Mouse (Mus musculus) liver, embryonic 13.5 days (tissue): ENCODE results near the gene Cfap99. TPM values are rescaled to one million over a fixed set of nuclear protein-coding genes. Genes with fewer than 3 reads are reported as not detected.

Experiments used
- ATAC-seq: fragments of 200-750 bp; cut with Nextera tagmentation; 2 replicates; pipeline ENCODE4 v1.8.0; 2017; ENCODE audit warnings: low read depth, mild to moderate bottlenecking, moderate number of reproducible peaks, moderate library complexity
- DNase-seq: peaks from one replicate; pipeline ENCODE4 v3.0.0; 2022
- H3K27ac ChIP-seq: fragments of 300-500 bp; sonication (generic); 2 replicates; pipeline ENCODE4 v1.5.1; 2015; ENCODE audit warnings: moderate library complexity, mild to moderate bottlenecking, inconsistent platforms
- H3K27me3 ChIP-seq: fragments of 300-500 bp; sonication (generic); 2 replicates; pipeline ENCODE4 v1.6.1; 2015; ENCODE audit warnings: mild to moderate bottlenecking, inconsistent platforms
- H3K36me3 ChIP-seq: fragments of 300-500 bp; sonication (generic); 2 replicates; pipeline ENCODE4 v1.6.1; 2015; ENCODE audit warnings: mild to moderate bottlenecking, inconsistent platforms
- H3K4me1 ChIP-seq: fragments of 300-500 bp; sonication (generic); replicated peaks from 2 replicates; pipeline ENCODE4 v1.6.1; 2015; ENCODE audit warnings: inconsistent platforms
- H3K4me2 ChIP-seq: fragments of 300-500 bp; sonication (generic); 2 replicates; pipeline ENCODE4 v1.6.1; 2015; ENCODE audit warnings: inconsistent platforms, mild to moderate bottlenecking, moderate library complexity
- H3K4me3 ChIP-seq: fragments of 300-500 bp; sonication (generic); replicated peaks from 2 replicates; pipeline ENCODE4 v1.5.1; 2015; ENCODE audit warnings: mild to moderate bottlenecking, inconsistent platforms
- H3K9ac ChIP-seq: fragments of 300-500 bp; sonication (generic); 2 replicates; pipeline ENCODE4 v1.6.1; 2015; ENCODE audit warnings: mild to moderate bottlenecking, inconsistent platforms
- H3K9me3 ChIP-seq: fragments of 300-500 bp; sonication (generic); replicated peaks from 2 replicates; pipeline ENCODE4 v1.6.1; 2016; ENCODE audit warnings: inconsistent platforms
- WGBS: fragments of 180-500 bp; shearing (Covaris S2); methylation state at CpG from one replicate; pipeline ENCODE4 v1.1.7; 2015; ENCODE audit not compliant: insufficient replicate concordance; 5-methylcytosine and 5-hydroxymethylcytosine counted together
- polyA plus RNA-seq: library from polyadenylated mRNA; unstranded; fragments of >200 nt; fragmentation: Nextera tagmentation; extraction: Ambion mirVana; gene quantifications from 2 replicates; pipeline ENCODE4 v1.2.1, GENCODE M21; 2015

The Cfap99 gene
- polyA plus RNA-seq, 1 experiment from 2014 or later = not detected

DNA sequence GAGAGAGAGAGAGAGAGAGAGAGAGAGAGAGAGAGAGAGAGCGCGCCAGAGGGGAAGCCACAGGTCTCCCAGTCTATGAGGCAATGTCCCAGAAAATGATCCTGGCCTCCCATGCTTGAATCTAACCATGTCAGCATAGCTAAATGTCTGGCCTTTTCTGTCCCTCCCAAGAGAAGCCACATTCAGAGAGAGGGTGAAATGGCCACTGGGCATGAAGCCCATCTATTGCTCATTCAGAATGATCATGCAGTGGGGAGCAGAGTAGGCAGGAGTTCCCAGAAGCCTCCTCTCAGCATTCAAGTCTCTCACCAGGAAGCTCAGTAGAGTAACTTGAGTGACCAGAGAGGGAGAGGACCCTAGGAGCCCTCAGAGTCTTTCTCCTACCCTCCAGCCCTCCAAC lies 6.7 kb downstream of the Cfap99 start:
- no peaks in the 10 kb centered on the region for H3K9me3 ChIP-seq
- H3K9ac ChIP-seq = no peak overlapping the region
- H3K4me3 ChIP-seq = no peak overlapping the region
- WGBS = 86% methylated on average over 2 of the region's 2 CpGs
- no peaks in the 10 kb centered on the region for H3K4me1 ChIP-seq
- ATAC-seq = no peak
- no peak overlapping the region for H3K27ac ChIP-seq
- H3K36me3 ChIP-seq = no peaks in the 10 kb centered on the region
- DNase-seq = no peak
- peaks cover 40% of the 10 kb centered on the region for H3K27me3 ChIP-seq
- no peak overlapping the region for H3K4me2 ChIP-seq

DNA sequence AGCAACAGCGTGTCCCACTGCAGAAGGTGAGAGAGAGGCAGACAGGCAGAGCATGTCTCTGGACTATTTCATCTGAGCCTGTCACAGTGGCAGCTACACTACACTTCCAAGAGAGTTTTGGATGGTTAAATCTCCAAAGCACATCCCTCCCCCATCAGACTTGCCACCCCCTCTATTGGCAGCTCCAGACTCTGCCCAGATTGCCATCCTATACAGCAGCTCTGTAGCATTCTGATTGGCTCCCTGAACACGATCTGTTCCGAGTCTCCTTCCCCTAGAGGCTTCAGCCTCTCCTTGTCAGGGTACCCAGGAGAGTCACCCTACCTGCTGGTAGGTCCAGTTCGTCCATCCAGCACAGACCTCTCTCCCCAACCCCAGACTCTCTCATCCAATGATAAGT lies 9.7 kb downstream of the Cfap99 start:
- Histone ChIP-seq H3K4me1 (no peaks in the 10 kb centered on the region), H3K36me3 (no peaks in the 10 kb centered on the region), H3K9ac (no peak overlapping the region), H3K27me3 (peaks cover 28% of the 10 kb centered on the region), H3K27ac (no peak overlapping the region), H3K4me2 (no peak overlapping the region), H3K4me3 (no peak overlapping the region), H3K9me3 (no peaks in the 10 kb centered on the region)
- DNase-seq (no peak), ATAC-seq (no peak)
- WGBS = 47% methylated on average over 4 of the region's 4 CpGs

DNA sequence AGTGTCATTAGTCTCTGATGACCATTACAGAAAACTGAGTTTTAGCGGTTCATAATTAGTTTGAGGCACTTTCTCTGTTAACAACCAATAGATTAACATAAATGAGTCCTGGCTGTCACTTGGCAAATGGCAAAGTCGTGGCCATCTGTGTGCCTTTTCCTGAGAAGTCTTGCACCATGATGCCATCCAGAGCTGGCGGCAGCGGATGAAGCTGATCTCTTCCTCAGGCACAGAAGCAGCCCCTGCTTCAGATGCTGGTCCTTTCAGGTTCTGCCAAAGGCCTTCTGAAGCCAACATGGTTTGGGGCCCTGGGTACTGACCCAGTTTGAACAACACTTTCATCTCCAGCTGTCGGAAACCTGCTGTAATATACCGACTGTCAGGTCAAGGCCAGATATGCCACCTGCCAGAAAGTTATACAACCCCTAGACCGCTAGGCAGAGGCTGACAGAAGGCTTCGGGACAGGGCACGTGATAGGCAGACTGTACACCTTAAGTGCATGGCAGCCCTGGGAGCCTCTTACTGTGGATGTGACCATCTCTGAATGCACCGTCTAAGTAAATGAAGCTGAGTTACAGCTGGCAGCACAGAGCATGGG lies 10.6 kb downstream of the Cfap99 start:
- no peaks in the 10 kb centered on the region for H3K9me3 ChIP-seq
- H3K27ac ChIP-seq = no peak overlapping the region
- H3K4me1 ChIP-seq = no peaks in the 10 kb centered on the region
- no peaks in the 10 kb centered on the region for H3K36me3 ChIP-seq
- no peak overlapping the region for H3K4me2 ChIP-seq
- H3K4me3 ChIP-seq = no peak overlapping the region
- H3K9ac ChIP-seq = no peak overlapping the region
- WGBS = 70% methylated on average over 10 of the region's 10 CpGs
- DNase-seq = no peak
- H3K27me3 ChIP-seq = peaks cover 25% of the 10 kb centered on the region
- no peak for ATAC-seq

DNA sequence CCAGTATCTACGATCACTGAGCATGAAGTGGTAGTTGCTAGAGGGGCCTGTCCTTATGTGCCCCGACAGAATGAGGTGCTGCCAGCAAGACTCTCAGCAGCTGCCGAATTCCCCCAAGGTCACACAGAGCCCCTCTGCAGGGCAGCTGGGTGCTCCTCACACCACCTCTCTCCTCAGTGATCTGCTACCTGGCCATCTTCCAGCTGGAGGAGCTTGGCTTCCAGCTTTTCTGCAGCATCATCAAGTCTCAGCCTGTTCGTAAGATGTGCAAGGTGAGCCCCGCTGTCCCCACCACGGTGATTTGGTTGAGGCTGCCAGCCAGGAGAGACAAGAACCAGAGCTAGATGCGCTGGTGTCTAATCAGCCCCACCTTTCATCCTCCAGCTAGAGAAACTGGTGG lies 14.0 kb downstream of the Cfap99 start:
- no peak for ATAC-seq
- Histone ChIP-seq H3K27ac (no peak overlapping the region), H3K4me2 (no peak overlapping the region), H3K4me3 (no peak overlapping the region), H3K9ac (no peak overlapping the region), H3K9me3 (no peaks in the 10 kb centered on the region), H3K36me3 (no peaks in the 10 kb centered on the region), H3K27me3 (peaks cover 23% of the 10 kb centered on the region), H3K4me1 (no peaks in the 10 kb centered on the region)
- no peak for DNase-seq
- 62% methylated on average over 7 of the region's 7 CpGs for WGBS

DNA sequence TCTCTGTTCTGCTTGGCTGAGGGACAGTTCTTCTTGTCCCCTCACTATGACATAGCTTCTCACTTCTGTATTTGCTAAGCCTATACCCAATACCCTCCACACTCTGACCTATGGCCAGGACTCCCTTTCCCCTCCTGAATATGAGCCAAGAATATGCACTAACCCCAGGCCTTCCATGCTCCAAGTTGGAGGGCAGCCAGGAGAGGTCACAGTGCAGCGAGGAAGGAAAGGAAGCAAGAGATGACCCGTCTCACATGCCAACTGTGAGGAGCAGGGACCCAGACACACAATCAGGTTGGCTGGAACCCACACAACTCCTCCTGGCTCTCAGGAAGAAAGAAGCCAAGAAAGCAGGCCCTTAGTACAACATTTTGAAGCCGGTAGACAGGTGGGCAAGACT lies 20.6 kb downstream of the Cfap99 start:
- DNase-seq (no peak), ATAC-seq (no peak)
- 0 out of 2 replicates have a peak, but pooled peaks cover 3% of the 10 kb centered on the region for H3K27me3 ChIP-seq
- H3K36me3 ChIP-seq = no peaks in the 10 kb centered on the region
- H3K4me2 ChIP-seq = no peak overlapping the region
- H3K9me3 ChIP-seq = no peaks in the 10 kb centered on the region
- H3K4me1 ChIP-seq = no peaks in the 10 kb centered on the region
- no peak overlapping the region for H3K9ac ChIP-seq
- H3K4me3 ChIP-seq = no peak overlapping the region
- H3K27ac ChIP-seq = no peak overlapping the region
- WGBS = 61% methylated on average over 3 of the region's 3 CpGs

DNA sequence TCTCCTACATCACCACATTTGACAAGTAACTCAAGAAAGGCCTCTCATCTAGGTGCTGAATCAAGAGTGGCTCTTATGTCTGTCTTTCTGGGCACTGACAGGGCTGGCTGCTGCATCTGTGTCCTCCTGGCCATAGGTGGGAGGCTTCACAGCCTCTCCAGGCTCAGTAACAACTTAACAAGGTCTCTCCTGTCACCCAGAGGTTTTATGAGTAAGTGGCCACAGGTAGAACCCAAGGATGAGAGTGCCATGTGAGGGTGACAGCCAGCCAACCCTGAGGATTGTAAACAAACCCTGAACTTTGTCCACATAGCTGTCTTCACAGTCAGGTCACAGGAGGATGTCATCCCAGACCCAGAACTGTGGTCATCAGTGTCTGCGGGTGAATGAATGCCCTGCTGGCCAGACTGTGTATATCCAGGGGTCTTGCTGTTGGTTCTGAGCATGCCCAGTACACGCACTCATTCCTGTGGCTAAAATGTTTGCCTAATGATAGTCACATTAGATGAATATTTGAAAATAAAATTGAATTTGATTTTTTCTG lies 31.2 kb downstream of the Cfap99 start:
- Histone ChIP-seq H3K9me3 (no peaks in the 10 kb centered on the region), H3K27ac (no peak overlapping the region), H3K27me3 (0 out of 2 replicates have a peak, but pooled peaks cover 4% of the 10 kb centered on the region), H3K4me2 (no peak overlapping the region), H3K4me1 (no peaks in the 10 kb centered on the region), H3K4me3 (no peak overlapping the region), H3K36me3 (no peaks in the 10 kb centered on the region), H3K9ac (no peak overlapping the region)
- no peak for DNase-seq
- WGBS = 46% methylated on average over 2 of the region's 2 CpGs
- ATAC-seq = no peak

DNA sequence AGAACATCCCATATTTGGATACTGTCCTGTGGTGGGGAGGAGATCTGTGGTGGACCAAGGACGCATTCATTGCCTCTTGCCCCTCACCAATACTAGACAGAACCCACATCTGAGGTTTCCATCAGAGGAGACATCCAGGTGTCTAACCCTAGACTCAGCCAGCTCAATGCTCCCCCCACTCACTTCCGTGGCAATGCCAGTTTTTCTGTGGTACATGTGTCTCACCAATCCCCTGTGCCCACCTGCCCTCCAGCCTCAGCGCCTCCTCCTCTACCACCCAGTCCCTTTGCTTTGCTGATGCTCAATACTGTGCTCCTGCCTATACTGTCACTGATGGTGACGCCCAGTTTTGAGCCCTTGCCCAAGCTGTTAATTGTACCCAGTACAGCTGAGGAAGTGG lies 32.8 kb downstream of the Cfap99 start:
- 0 out of 2 replicates have a peak, but pooled peaks cover 4% of the 10 kb centered on the region for H3K27me3 ChIP-seq
- H3K9ac ChIP-seq = no peak overlapping the region
- H3K4me3 ChIP-seq = no peak overlapping the region
- no peak for DNase-seq
- 64% methylated on average over 4 of the region's 4 CpGs for WGBS
- no peaks in the 10 kb centered on the region for H3K9me3 ChIP-seq
- no peaks in the 10 kb centered on the region for H3K36me3 ChIP-seq
- no peak for ATAC-seq
- H3K27ac ChIP-seq = no peak overlapping the region
- peaks cover 4% of the 10 kb centered on the region for H3K4me1 ChIP-seq
- H3K4me2 ChIP-seq = no peak overlapping the region

DNA sequence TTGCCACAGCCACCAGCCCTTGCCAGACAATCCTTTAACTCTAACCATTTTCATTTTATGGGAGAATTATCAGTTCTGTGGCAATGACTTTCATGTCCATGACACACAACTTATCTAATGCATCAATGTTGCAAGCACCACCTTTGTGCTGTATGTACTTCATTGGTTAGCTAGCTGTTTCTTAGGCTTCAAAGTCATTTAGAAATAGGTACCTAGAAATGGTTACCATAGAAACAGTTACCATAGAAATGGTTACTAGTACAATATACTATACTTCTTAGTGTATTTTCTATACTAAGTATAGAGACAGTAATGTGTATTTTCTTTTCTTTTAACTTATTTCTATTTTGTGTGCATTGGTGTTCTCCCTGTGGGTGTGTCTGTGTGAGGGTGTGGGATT lies 36.9 kb downstream of the Cfap99 start:
- H3K36me3 ChIP-seq = no peaks in the 10 kb centered on the region
- H3K4me3 ChIP-seq = no peak overlapping the region
- no peak overlapping the region for H3K9ac ChIP-seq
- peaks cover 14% of the 10 kb centered on the region; the same call in 1 of the 2 replicates for H3K27me3 ChIP-seq
- DNase-seq = no peak
- peaks cover 10% of the 10 kb centered on the region for H3K4me1 ChIP-seq
- ATAC-seq = no peak
- H3K4me2 ChIP-seq = no peak overlapping the region
- H3K27ac ChIP-seq = no peak overlapping the region
- H3K9me3 ChIP-seq = no peaks in the 10 kb centered on the region

DNA sequence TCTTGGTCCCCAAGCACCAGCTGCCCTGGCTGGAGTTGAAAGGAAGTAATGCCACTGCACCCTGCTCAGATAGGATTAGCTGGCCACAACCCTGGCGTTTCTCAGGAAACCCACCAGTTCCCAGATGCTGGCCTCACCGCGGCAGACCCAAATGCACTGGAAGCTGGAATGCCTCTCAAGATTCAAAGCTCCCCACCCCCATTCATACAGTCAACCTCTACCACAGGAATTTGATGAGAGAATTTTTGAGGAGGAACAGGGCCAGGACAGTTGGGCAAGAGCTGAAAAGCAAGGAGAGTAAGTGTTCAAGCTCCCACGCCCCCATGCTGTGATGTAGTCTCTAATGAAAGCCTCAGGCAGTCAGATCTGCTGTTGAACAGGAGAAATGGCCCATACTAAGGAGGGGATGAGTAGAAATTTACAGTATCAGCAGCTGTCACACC lies 37.9 kb downstream of the Cfap99 start:
- 29% methylated on average over 4 of the region's 4 CpGs for WGBS
- ATAC-seq = no peak
- H3K27ac ChIP-seq = no peak overlapping the region
- H3K9ac ChIP-seq = no peak overlapping the region
- peak overlapping the region; percentile 43; the same call in 1 of the 2 replicates for H3K4me2 ChIP-seq
- no peak for DNase-seq
- H3K4me3 ChIP-seq = no peak overlapping the region
- H3K36me3 ChIP-seq = 0 out of 2 replicates have a peak, but pooled peaks cover 3% of the 10 kb centered on the region
- H3K4me1 ChIP-seq = peaks cover 10% of the 10 kb centered on the region
- H3K9me3 ChIP-seq = no peaks in the 10 kb centered on the region
- H3K27me3 ChIP-seq = peaks cover 14% of the 10 kb centered on the region; the same call in 1 of the 2 replicates

DNA sequence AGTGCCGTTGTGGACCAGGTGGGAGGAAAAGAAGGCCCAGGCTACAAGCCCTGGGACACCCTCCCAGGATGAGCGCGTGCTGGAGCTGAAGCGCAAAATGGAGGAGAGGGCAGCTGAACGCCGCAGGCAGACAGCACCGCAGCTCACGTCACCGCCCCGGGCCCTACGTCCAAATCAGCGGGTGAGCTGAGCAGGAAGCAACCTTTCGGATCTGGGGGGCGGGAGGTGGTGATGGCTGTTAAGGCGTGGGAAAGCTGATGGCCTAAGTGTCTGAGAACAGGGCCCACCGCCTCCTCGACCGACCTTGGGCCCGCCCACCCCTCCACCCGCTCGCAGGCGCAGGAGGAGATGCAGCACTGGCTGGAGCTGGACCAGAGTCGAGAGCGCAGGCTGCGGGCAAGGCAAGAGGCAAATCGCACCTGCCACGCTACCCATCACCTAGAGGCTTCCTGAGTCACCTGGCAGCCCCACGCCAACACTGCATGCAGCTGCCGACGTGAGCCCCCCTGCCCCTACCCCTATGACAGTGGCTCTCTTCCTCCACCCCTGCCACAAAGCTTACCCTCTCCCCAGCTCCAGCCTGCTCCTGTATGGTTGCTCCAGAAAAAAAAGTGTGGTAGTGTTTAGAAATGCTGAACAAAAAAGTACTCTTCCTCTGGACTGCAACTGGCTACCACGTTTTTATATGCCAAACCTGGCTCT lies 38.6 kb downstream of the Cfap99 start:
- Histone ChIP-seq H3K27me3 (peaks cover 14% of the 10 kb centered on the region; the same call in 1 of the 2 replicates), H3K4me2 (peak overlapping the region; percentile 43), H3K9ac (peak overlapping the region; percentile 2; the same call in 1 of the 2 replicates), H3K4me3 (peak overlapping the region; percentile 17), H3K27ac (no peak overlapping the region), H3K9me3 (no peaks in the 10 kb centered on the region), H3K4me1 (peaks cover 10% of the 10 kb centered on the region), H3K36me3 (0 out of 2 replicates have a peak, but pooled peaks cover 3% of the 10 kb centered on the region)
- 31% methylated on average over 31 of the region's 31 CpGs for WGBS
- no peak for DNase-seq
- 0 out of 2 replicates have a peak, but pooled peaks have one; percentile 26 for ATAC-seq

DNA sequence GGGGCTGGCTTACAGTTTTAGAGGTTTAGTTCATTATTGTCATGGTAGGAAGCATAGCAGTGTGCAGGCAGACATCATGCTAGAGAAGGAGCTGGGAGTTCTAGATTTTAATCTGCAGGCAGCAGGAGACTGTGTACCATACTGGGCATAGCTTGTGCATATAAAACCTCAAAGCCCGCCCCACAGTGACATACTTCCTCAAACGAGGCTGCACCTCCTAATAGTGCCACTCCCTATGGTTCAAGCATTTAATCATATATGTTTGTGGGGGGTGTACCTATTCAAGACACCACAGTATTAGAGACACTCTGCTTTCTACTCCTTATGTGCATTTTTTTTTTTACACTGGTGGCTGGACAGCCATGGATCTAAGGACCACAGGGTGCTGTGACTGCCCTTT lies 41.7 kb downstream of the Cfap99 start:
- Histone ChIP-seq H3K4me2 (no peak overlapping the region), H3K9me3 (no peaks in the 10 kb centered on the region), H3K27me3 (peaks cover 10% of the 10 kb centered on the region; the same call in 1 of the 2 replicates), H3K9ac (no peak overlapping the region), H3K4me3 (no peak overlapping the region), H3K27ac (no peak overlapping the region), H3K36me3 (0 out of 2 replicates have a peak, but pooled peaks cover 5% of the 10 kb centered on the region), H3K4me1 (peaks cover 13% of the 10 kb centered on the region)
- 60% methylated on average over 2 of the region's 2 CpGs for WGBS
- ATAC-seq = no peak
- DNase-seq = no peak
